Mouse (Mus musculus): ENCODE measurements around the gene Btd.

GRCm38 (mm10) chr14:31594693-31595092 is 46.1 kb upstream of the Btd start:
- no peak for TF ChIP-seq E2F4 (IDR thresholded peaks at IDR 0.05; ENCODE audit: insufficient read depth)
- no peak for TF ChIP-seq POLR2A (IDR thresholded peaks at IDR 0.05; ENCODE audit: insufficient read length, low read depth)
- TF ChIP-seq MYOG (IDR thresholded peaks at IDR 0.05; ENCODE audit: control insufficient read depth in 1 of 3, insufficient read depth in 1 of 3, insufficient read length in 2 of 3, low read depth in 2 of 3): no peak
- no peak for TF ChIP-seq MYOD1 (IDR thresholded peaks at IDR 0.05; ENCODE audit: control insufficient read depth in 1 of 3, insufficient read length in 2 of 3, low read depth in 2 of 3)
- TF ChIP-seq MAX (IDR thresholded peaks at IDR 0.05; ENCODE audit: low read depth): no peak
- no peak for TF ChIP-seq TCF12 (IDR thresholded peaks at IDR 0.05; ENCODE audit: insufficient read depth, poor library complexity, severe bottlenecking)
- no peak for TF ChIP-seq TCF3 (IDR thresholded peaks at IDR 0.05; ENCODE audit: insufficient read length, low read depth)
- TF ChIP-seq REST (IDR thresholded peaks at IDR 0.05; ENCODE audit: insufficient read depth, insufficient read length): no peak

Data from myocyte (in vitro differentiated cells).